Mouse (Mus musculus) midbrain, embryonic 14.5 days (tissue): ENCODE data around the gene Fyttd1. TPM values are rescaled to one million over a fixed set of nuclear protein-coding genes. Genes with fewer than 3 reads are reported as not detected.
"Not testable (repeated sequence)": the region's sequence is repeated elsewhere in the genome, so short reads cannot be mapped to it uniquely, and the experiment has no call there.

Source experiments
- ATAC-seq: fragments of 200-750 bp; cut with Nextera tagmentation; 2 replicates; pipeline ENCODE4 v1.8.0; 2017; ENCODE audit warnings: moderate number of reproducible peaks, moderate library complexity; ENCODE audit not compliant: low FRiP score, low TSS enrichment
- DNase-seq: peaks from one replicate; pipeline ENCODE4 v3.0.0-alpha.2; 2015
- H3K27ac ChIP-seq: fragments of 300-500 bp; sonication (generic); replicated peaks from 2 replicates; pipeline ENCODE4 v1.5.1; 2014; ENCODE audit warnings: mild to moderate bottlenecking, low read depth, low read length, moderate library complexity
- H3K27me3 ChIP-seq: fragments of 300-500 bp; sonication (generic); 2 replicates; pipeline ENCODE4 v1.6.1; 2014; ENCODE audit warnings: low read length, control low read depth, mixed read lengths; ENCODE audit not compliant: control insufficient read depth, insufficient read depth
- H3K36me3 ChIP-seq: fragments of 300-500 bp; sonication (generic); 2 replicates; pipeline ENCODE4 v1.6.1; 2014; ENCODE audit warnings: low read length, control low read depth; ENCODE audit not compliant: control insufficient read depth, insufficient read depth
- H3K4me1 ChIP-seq: fragments of 300-500 bp; sonication (generic); 2 replicates; pipeline ENCODE4 v1.6.1; 2014; ENCODE audit warnings: mild to moderate bottlenecking, antibody characterized with exemption, low read length, control low read depth; ENCODE audit not compliant: control insufficient read depth, insufficient read depth
- H3K4me2 ChIP-seq: fragments of 300-500 bp; sonication (generic); 2 replicates; pipeline ENCODE4 v1.6.1; 2014; ENCODE audit warnings: mild to moderate bottlenecking, low read length, moderate library complexity
- H3K4me3 ChIP-seq: fragments of 300-500 bp; sonication (generic); replicated peaks from 2 replicates; pipeline ENCODE4 v1.5.1; 2014; ENCODE audit warnings: low read depth, low read length
- H3K9ac ChIP-seq: fragments of 300-500 bp; sonication (generic); replicated peaks from 2 replicates; pipeline ENCODE4 v1.6.1; 2014; ENCODE audit warnings: mild to moderate bottlenecking, low read length, moderate library complexity
- H3K9me3 ChIP-seq: fragments of 300-500 bp; sonication (generic); 2 replicates; pipeline ENCODE4 v1.6.1; 2016; ENCODE audit warnings: low read length, control low read depth, mixed read lengths; ENCODE audit not compliant: control insufficient read depth
- WGBS: fragments of 180-500 bp; shearing (Covaris S2); extraction: QIAGEN DNeasy Blood & Tissue Kit; methylation state at CpG from one replicate; pipeline ENCODE4 v1.1.7; 2014; 5-methylcytosine and 5-hydroxymethylcytosine counted together
- polyA plus RNA-seq: library from polyadenylated mRNA; unstranded; fragments of >200 nt; fragmentation: Nextera tagmentation; extraction: Ambion mirVana; gene quantifications from 2 replicates; pipeline ENCODE4 v1.2.1, GENCODE M21; 2014

Gene Fyttd1
- polyA plus RNA-seq, 1 experiment from 2014 or later: 171 TPM

GRCm38 (mm10) chr16:32927044-32927443, 49.7 kb downstream of the Fyttd1 start:
- WGBS: 98% methylated on average over 8 of the region's 8 CpGs
- 0 out of 2 replicates have a peak, but pooled peaks cover 10% of the 10 kb centered on the region for H3K36me3 ChIP-seq
- no peaks in the 10 kb centered on the region for H3K27me3 ChIP-seq
- ATAC-seq (no peak), DNase-seq (no peak)
- H3K27ac ChIP-seq: no peak overlapping the region
- no peak overlapping the region for H3K4me2 ChIP-seq
- no peak overlapping the region for H3K9ac ChIP-seq
- no peaks in the 10 kb centered on the region for H3K9me3 ChIP-seq
- H3K4me1 ChIP-seq: no peaks in the 10 kb centered on the region
- no peak overlapping the region for H3K4me3 ChIP-seq

GRCm38 (mm10) chr16:32929918-32930317, 52.6 kb downstream of the Fyttd1 start:
- Histone ChIP-seq H3K4me2 (peak overlapping the region; percentile 21; the same call in 1 of the 2 replicates), H3K36me3 (no peaks in the 10 kb centered on the region)
- ATAC-seq: no peak

GRCm38 (mm10) chr16:32934470-32934869, 57.2 kb downstream of the Fyttd1 start:
- 67% methylated on average over 2 of the region's 2 CpGs for WGBS
- Histone ChIP-seq H3K4me2 (no peak overlapping the region), H3K36me3 (no peaks in the 10 kb centered on the region), H3K27me3 (no peaks in the 10 kb centered on the region), H3K9me3 (no peaks in the 10 kb centered on the region), H3K9ac (no peak overlapping the region), H3K4me1 (no peaks in the 10 kb centered on the region), H3K27ac (no peak overlapping the region), H3K4me3 (no peak overlapping the region)
- ATAC-seq (no peak), DNase-seq (no peak)

More at GRCm38 (mm10) chr16:32929918-32930317, 52.6 kb downstream of the Fyttd1 start:
- Histone ChIP-seq H3K9ac (no peak overlapping the region), H3K27me3 (no peaks in the 10 kb centered on the region), H3K9me3 (no peaks in the 10 kb centered on the region), H3K27ac (no peak overlapping the region; the same call in 1 of the 2 replicates), H3K4me1 (no peaks in the 10 kb centered on the region), H3K4me3 (no peak overlapping the region)
- WGBS: 14% methylated on average over 2 of the region's 2 CpGs
- no peak for DNase-seq

DNA sequence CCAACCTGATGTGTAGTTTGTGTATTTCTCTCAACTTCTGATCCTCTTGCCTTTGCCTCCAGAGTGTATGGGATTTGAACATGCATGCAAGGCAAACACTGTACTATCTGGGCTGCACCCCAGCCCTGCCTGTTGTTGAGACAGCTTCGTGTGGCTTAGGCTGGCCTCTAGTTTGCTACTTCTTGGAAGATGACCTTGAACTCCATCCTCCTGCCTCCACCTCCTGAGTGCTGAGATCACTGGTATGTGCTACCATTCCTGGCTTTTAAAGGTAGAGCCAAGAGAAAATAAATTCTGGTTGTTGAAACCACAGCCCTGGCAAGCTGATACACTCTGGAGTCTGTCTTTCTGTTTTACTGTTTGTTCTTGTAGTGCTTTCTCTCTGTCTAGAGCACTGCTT, 57.8 kb downstream of the Fyttd1 start:
- 68% methylated on average over 1 of the region's 1 CpGs for WGBS

DNA sequence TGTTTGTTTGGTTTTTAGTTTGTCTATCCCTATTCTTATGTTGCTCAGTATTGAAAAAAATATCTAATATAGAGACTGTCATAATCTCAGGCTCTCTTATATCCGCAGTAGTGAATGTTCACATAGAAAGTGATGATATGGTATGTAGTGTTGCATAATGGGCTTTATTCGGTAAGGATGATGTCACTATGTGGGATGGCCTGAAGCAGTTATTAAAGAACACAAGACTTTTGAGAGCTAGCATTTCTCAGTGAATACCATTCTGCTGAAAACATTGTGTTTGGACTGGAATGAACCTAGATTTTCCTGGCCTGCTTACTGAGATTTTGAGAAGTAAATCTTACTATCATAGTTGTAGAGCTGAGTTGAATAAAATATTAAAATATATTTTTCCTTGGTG, 60.1 kb downstream of the Fyttd1 start:
- Histone ChIP-seq H3K27me3 (no peaks in the 10 kb centered on the region), H3K9ac (no peak overlapping the region), H3K4me2 (no peak overlapping the region), H3K9me3 (no peaks in the 10 kb centered on the region), H3K36me3 (no peaks in the 10 kb centered on the region), H3K27ac (no peak overlapping the region), H3K4me3 (no peak overlapping the region), H3K4me1 (no peaks in the 10 kb centered on the region)
- ATAC-seq: no peak
- 85% methylated on average over 2 of the region's 2 CpGs for WGBS
- DNase-seq: no peak

More for the DNA sequence above, 57.8 kb downstream of the Fyttd1 start:
- H3K4me2 ChIP-seq: no peak overlapping the region
- ATAC-seq: no peak
- no peaks in the 10 kb centered on the region for H3K9me3 ChIP-seq
- H3K9ac ChIP-seq: no peak overlapping the region
- no peaks in the 10 kb centered on the region for H3K27me3 ChIP-seq
- H3K4me1 ChIP-seq: no peaks in the 10 kb centered on the region
- DNase-seq: no peak
- H3K36me3 ChIP-seq: no peaks in the 10 kb centered on the region
- no peak overlapping the region for H3K4me3 ChIP-seq
- H3K27ac ChIP-seq: no peak overlapping the region

DNA sequence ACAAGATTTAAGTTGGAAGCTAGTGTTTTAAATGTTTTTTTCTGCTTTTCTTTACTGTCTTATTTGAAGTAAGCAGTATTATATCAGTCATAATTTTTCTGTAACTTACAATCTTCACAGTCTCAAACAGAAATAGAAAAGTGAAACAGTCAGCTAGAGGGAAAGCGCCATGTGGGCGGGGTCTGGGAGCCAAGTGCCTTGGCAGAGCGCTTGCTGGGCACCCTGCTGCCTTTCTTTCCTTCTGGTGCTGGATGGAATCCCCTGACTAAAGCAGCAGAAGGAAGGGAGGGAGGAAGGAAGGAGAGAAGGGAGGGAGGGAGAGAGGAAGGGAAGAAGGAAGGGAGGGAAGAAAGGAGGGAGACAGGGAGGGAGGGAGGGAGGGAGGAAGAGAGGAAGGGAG, 62.0 kb downstream of the Fyttd1 start:
- not testable (repeated sequence) for H3K9me3 ChIP-seq, H3K4me3 ChIP-seq, H3K36me3 ChIP-seq, H3K9ac ChIP-seq, H3K27ac ChIP-seq, DNase-seq, H3K4me1 ChIP-seq, ATAC-seq, H3K27me3 ChIP-seq, H3K4me2 ChIP-seq
- WGBS: 21% methylated on average over 3 of the region's 3 CpGs

- not testable (repeated sequence) for H3K27me3 ChIP-seq, H3K4me3 ChIP-seq, ATAC-seq, H3K36me3 ChIP-seq, H3K4me2 ChIP-seq, H3K4me1 ChIP-seq, H3K9ac ChIP-seq, H3K27ac ChIP-seq, DNase-seq, H3K9me3 ChIP-seq
- WGBS: 95% methylated on average over 4 of the region's 4 CpGs
Measured at GRCm38 (mm10) chr16:32939716-32940115, 62.4 kb downstream of the Fyttd1 start.

DNA sequence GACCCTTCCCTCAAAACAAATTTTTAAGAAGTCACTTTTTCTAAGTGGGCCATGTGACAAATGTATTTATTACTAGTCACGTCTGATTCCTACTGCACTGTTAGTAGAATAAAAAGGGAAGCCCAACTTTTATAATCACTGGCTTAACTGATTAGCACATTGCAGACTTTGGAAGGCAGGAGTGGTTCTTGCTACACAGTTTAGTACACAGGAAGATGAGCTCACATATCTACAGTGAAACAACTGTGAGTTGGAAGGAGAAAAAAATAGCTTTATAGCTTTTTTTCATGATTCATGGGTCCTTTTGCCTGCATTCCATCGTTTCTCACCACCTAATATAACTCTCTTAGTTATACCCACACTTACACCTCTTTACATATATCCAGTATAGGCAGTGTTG, 63.9 kb downstream of the Fyttd1 start:
- whole genome bisulfite sequencing: 91% methylated on average over 2 of the region's 2 CpGs
- not testable (repeated sequence) for H3K9me3 ChIP-seq, DNase-seq, H3K4me2 ChIP-seq, H3K27ac ChIP-seq, ATAC-seq, H3K4me3 ChIP-seq, H3K4me1 ChIP-seq, H3K36me3 ChIP-seq, H3K9ac ChIP-seq, H3K27me3 ChIP-seq

GRCm38 (mm10) chr16:32942694-32943093, 65.4 kb downstream of the Fyttd1 start:
- ATAC-seq (no peak), DNase-seq (no peak)
- Histone ChIP-seq H3K36me3 (no peaks in the 10 kb centered on the region), H3K9me3 (no peaks in the 10 kb centered on the region), H3K27ac (no peak overlapping the region), H3K27me3 (no peaks in the 10 kb centered on the region), H3K4me3 (no peak overlapping the region), H3K4me1 (no peaks in the 10 kb centered on the region), H3K9ac (no peak overlapping the region), H3K4me2 (no peak overlapping the region)
- 92% methylated on average over 5 of the region's 5 CpGs for WGBS
